Mouse (Mus musculus) forebrain, embryonic 15.5 days (tissue): ENCODE results near the gene Grrp1. TPM values are rescaled to one million over a fixed set of nuclear protein-coding genes. Genes with fewer than 3 reads are reported as not detected.

Source experiments
- ATAC-seq: fragments of 200-750 bp; cut with Nextera tagmentation; replicated peaks from 2 replicates; pipeline ENCODE4 v1.8.0; 2017; ENCODE audit warnings: mild to moderate bottlenecking, moderate TSS enrichment, moderate library complexity
- H3K27ac ChIP-seq: fragments of 300-500 bp; sonication (generic); replicated peaks from 2 replicates; pipeline ENCODE4 v1.5.1; 2015; ENCODE audit warnings: mild to moderate bottlenecking, inconsistent platforms
- H3K27me3 ChIP-seq: fragments of 300-500 bp; sonication (generic); 2 replicates; pipeline ENCODE4 v1.6.1; 2015; ENCODE audit warnings: inconsistent platforms
- H3K36me3 ChIP-seq: fragments of 300-500 bp; sonication (generic); 2 replicates; pipeline ENCODE4 v1.6.1; 2015; ENCODE audit warnings: mild to moderate bottlenecking, inconsistent platforms
- H3K4me1 ChIP-seq: fragments of 300-500 bp; sonication (generic); 2 replicates; pipeline ENCODE4 v1.6.1; 2015; ENCODE audit warnings: inconsistent platforms
- H3K4me2 ChIP-seq: fragments of 300-500 bp; sonication (generic); replicated peaks from 2 replicates; pipeline ENCODE4 v1.6.1; 2015; ENCODE audit warnings: mild to moderate bottlenecking, inconsistent platforms
- H3K4me3 ChIP-seq: fragments of 300-500 bp; sonication (generic); 2 replicates; pipeline ENCODE4 v1.5.1; 2015; ENCODE audit warnings: mild to moderate bottlenecking, inconsistent platforms
- H3K9ac ChIP-seq: fragments of 300-500 bp; sonication (generic); replicated peaks from 2 replicates; pipeline ENCODE4 v1.6.1; 2015; ENCODE audit warnings: mild to moderate bottlenecking, inconsistent platforms
- H3K9me3 ChIP-seq: fragments of 300-500 bp; sonication (generic); 2 replicates; pipeline ENCODE4 v1.6.1; 2016; ENCODE audit warnings: inconsistent platforms
- WGBS: fragments of 180-500 bp; shearing (Covaris S2); methylation state at CpG from one replicate; pipeline ENCODE4 v1.1.7; 2015; ENCODE audit warnings: mixed read lengths; 5-methylcytosine and 5-hydroxymethylcytosine counted together
- polyA plus RNA-seq: library from polyadenylated mRNA; unstranded; fragments of >200 nt; fragmentation: Nextera tagmentation; extraction: Ambion mirVana; gene quantifications from 2 replicates; pipeline ENCODE4 v1.2.1, GENCODE M21; 2015

The Grrp1 gene
- polyA plus RNA-seq, 1 experiment from 2014 or later: 9.9 TPM

GRCm38 (mm10) chr4:134234876-134235275 is 19.0 kb downstream of the Grrp1 start:
- peaks cover 9% of the 10 kb centered on the region; the same call in 1 of the 2 replicates for H3K27me3 ChIP-seq
- 0 out of 2 replicates have a peak, but pooled peaks cover 3% of the 10 kb centered on the region for H3K4me1 ChIP-seq
- no peak overlapping the region for H3K4me2 ChIP-seq
- no peak overlapping the region for H3K4me3 ChIP-seq
- no peak overlapping the region for H3K9ac ChIP-seq
- H3K36me3 ChIP-seq: no peaks in the 10 kb centered on the region
- H3K9me3 ChIP-seq: no peaks in the 10 kb centered on the region
- 78% methylated on average over 5 of the region's 5 CpGs for WGBS
- H3K27ac ChIP-seq: no peak overlapping the region
- no peak for ATAC-seq

GRCm38 (mm10) chr4:134230431-134230830 is 23.5 kb downstream of the Grrp1 start:
- WGBS: 45% methylated on average over 8 of the region's 8 CpGs
- no peak overlapping the region for H3K9ac ChIP-seq
- no peak overlapping the region for H3K27ac ChIP-seq
- ATAC-seq: no peak
- H3K27me3 ChIP-seq: no peaks in the 10 kb centered on the region
- no peak overlapping the region for H3K4me2 ChIP-seq
- H3K4me1 ChIP-seq: no peaks in the 10 kb centered on the region
- no peaks in the 10 kb centered on the region for H3K36me3 ChIP-seq
- H3K4me3 ChIP-seq: no peak overlapping the region
- H3K9me3 ChIP-seq: no peaks in the 10 kb centered on the region

- H3K4me2 ChIP-seq: no peak within 1 kb of the TSS
- H3K9ac ChIP-seq: no peak within 1 kb of the TSS
- H3K36me3 ChIP-seq: no peaks in the 10 kb centered on the region
- H3K9me3 ChIP-seq: no peaks in the 10 kb centered on the region
- no peak for ATAC-seq
- H3K4me1 ChIP-seq: no peaks in the 10 kb centered on the region
- no peak within 1 kb of the TSS for H3K27ac ChIP-seq
- no peaks in the 10 kb centered on the region for H3K27me3 ChIP-seq
- H3K4me3 ChIP-seq: no peak within 1 kb of the TSS
- WGBS: 79% methylated on average over 8 of the region's 8 CpGs
These were observed 26.7 kb downstream of the Grrp1 start, which contains the start of gene Catsper4 for GRCm38 (mm10) chr4:134227194-134227593. Gene Catsper4 (minus strand): TSS chr4:134227383.

- 74% methylated on average over 11 of the region's 11 CpGs for WGBS
- H3K27ac ChIP-seq: no peak overlapping the region
- ATAC-seq: no peak
These were observed 30.9 kb downstream of the Grrp1 start for GRCm38 (mm10) chr4:134222793-134223600.

DNA sequence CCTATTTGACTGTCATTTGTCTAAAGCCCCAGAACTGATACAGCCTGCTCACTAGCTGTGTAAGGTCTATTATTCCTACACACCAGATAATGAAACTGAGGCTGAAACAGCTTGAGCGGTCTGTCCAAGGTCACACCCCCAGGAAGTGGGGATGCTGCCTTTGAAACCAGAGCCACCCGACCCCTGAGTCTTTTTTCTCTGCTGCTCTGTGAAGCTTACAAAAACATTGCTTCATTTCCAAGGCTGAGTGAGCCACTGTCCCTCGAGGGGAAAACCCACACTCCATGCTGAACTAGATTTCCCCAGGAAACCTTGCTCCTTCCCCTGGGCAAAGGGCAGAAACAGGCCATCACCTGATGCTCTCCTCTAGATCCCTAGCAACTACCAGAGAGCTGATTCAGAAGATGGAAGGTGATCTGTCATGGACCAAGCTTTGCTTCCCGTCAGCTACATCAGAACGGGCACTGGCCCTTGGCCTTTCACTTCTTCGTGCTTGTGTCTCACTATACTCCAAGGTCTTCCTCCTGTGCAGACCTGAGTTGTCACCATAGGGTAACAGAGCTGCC is 47.3 kb downstream of the Grrp1 start:
- no peak for ATAC-seq
- WGBS: 74% methylated on average over 6 of the region's 6 CpGs

More at GRCm38 (mm10) chr4:134222793-134223600, 30.9 kb downstream of the Grrp1 start:
- H3K4me3 ChIP-seq: no peak overlapping the region
- H3K27me3 ChIP-seq: no peaks in the 10 kb centered on the region
- no peaks in the 10 kb centered on the region for H3K9me3 ChIP-seq
- no peak overlapping the region for H3K4me2 ChIP-seq
- no peaks in the 10 kb centered on the region for H3K36me3 ChIP-seq
- no peaks in the 10 kb centered on the region for H3K4me1 ChIP-seq
- H3K9ac ChIP-seq: no peak overlapping the region

GRCm38 (mm10) chr4:134203340-134203896 is 50.5 kb downstream of the Grrp1 start:
- Histone ChIP-seq H3K4me2 (no peak overlapping the region), H3K4me1 (no peaks in the 10 kb centered on the region), H3K36me3 (no peaks in the 10 kb centered on the region), H3K27ac (no peak overlapping the region), H3K27me3 (no peaks in the 10 kb centered on the region), H3K9ac (no peak overlapping the region), H3K9me3 (no peaks in the 10 kb centered on the region), H3K4me3 (no peak overlapping the region)
- no peak for ATAC-seq
- 93% methylated on average over 17 of the region's 17 CpGs for WGBS

More for the DNA sequence above, 47.3 kb downstream of the Grrp1 start:
- no peak overlapping the region for H3K27ac ChIP-seq
- H3K27me3 ChIP-seq: no peaks in the 10 kb centered on the region
- no peak overlapping the region for H3K4me3 ChIP-seq
- no peak overlapping the region for H3K4me2 ChIP-seq
- H3K4me1 ChIP-seq: no peaks in the 10 kb centered on the region
- H3K36me3 ChIP-seq: no peaks in the 10 kb centered on the region
- H3K9ac ChIP-seq: no peak overlapping the region
- H3K9me3 ChIP-seq: no peaks in the 10 kb centered on the region

DNA sequence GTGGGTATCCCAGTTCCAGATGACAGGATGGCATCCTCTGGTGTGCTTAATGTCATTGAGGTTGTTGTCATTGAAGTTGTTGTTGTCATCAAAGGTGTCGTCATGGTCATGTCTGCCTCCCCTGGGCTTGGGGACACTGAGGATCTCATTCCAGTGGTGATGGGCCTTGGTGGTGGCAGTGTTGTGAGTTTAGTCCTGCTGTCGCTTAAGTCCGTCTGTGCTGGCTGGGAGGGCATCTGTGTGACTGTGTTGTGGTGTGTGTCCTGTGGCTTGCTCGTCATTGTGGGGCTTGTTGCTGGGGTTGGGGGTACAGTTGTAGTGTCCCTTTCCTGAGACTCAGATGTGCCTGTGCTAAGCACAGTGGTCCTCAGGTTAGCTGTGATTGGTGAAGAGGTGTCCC is 51.0 kb downstream of the Grrp1 start, which contains the start of gene Gm7534:
Gene Gm7534, minus strand, starts transcription at position 101 of the 400 bp plus-strand sequence.
- Histone ChIP-seq H3K9ac (no peak within 1 kb of the TSS), H3K27ac (no peak within 1 kb of the TSS), H3K4me3 (no peak within 1 kb of the TSS), H3K27me3 (no peaks in the 10 kb centered on the region), H3K9me3 (no peaks in the 10 kb centered on the region), H3K4me1 (no peaks in the 10 kb centered on the region), H3K4me2 (no peak within 1 kb of the TSS), H3K36me3 (no peaks in the 10 kb centered on the region)
- ATAC-seq: no peak
- 89% methylated on average over 4 of the region's 4 CpGs for WGBS

Other genes with a start within 250 kb of the Grrp1 start
- not detected in 2 replicates for gene Lin28a, start 235.3 kb downstream of the Grrp1 start, polyA plus RNA-seq
- not detected in 2 replicates for gene Zfp683, start 200.3 kb downstream of the Grrp1 start, polyA plus RNA-seq
- gene Crybg2, start 193.3 kb downstream of the Grrp1 start, polyA plus RNA-seq: 1.0 and 1.8 TPM in 2 replicates
- gene Cd52, start 159.0 kb downstream of the Grrp1 start, polyA plus RNA-seq: 1.5 and 1.9 TPM in 2 replicates
- gene Ubxn11, start 151.5 kb downstream of the Grrp1 start, polyA plus RNA-seq: 12.8 and 15.7 TPM in 2 replicates
- 326 and 335 TPM in 2 replicates for gene Sh3bgrl3, start 125.3 kb downstream of the Grrp1 start, polyA plus RNA-seq
- gene Cep85, start 67.0 kb downstream of the Grrp1 start, polyA plus RNA-seq: 19.9 and 20.5 TPM in 2 replicates
- not detected in 2 replicates for gene Gm7534, start 51.1 kb downstream of the Grrp1 start, polyA plus RNA-seq
- gene Catsper4, start 26.7 kb downstream of the Grrp1 start, polyA plus RNA-seq: not detected in 2 replicates
- gene Cnksr1, start 15.7 kb downstream of the Grrp1 start, polyA plus RNA-seq: 0.08 and 0.11 TPM in 2 replicates
- gene E130218I03Rik, start 10.4 kb downstream of the Grrp1 start, polyA plus RNA-seq: 0.49 TPM in 1 of 2 replicates, not detected in the other
- 17.0 and 17.8 TPM in 2 replicates for gene Zfp593, start 8.5 kb downstream of the Grrp1 start, polyA plus RNA-seq
- not detected in 2 replicates for gene Gm30191, start 7.2 kb downstream of the Grrp1 start, polyA plus RNA-seq
- gene Pdik1l, start 33.8 kb upstream of the Grrp1 start, polyA plus RNA-seq: 41.0 and 42.1 TPM in 2 replicates
- 0.13 and 0.24 TPM in 2 replicates for gene Trim63, start 61.0 kb upstream of the Grrp1 start, polyA plus RNA-seq
- gene Slc30a2, start 89.1 kb upstream of the Grrp1 start, polyA plus RNA-seq: 0.05 and 0.11 TPM in 2 replicates
- gene Extl1, start 129.7 kb upstream of the Grrp1 start, polyA plus RNA-seq: 0.22 and 0.34 TPM in 2 replicates
- gene Pafah2, start 142.2 kb upstream of the Grrp1 start, polyA plus RNA-seq: 7.7 TPM in 2 replicates
- 7,875 and 7,989 TPM in 2 replicates for gene Stmn1, start 214.2 kb upstream of the Grrp1 start, polyA plus RNA-seq
- gene Paqr7, start 242.6 kb upstream of the Grrp1 start, polyA plus RNA-seq: 10.8 and 12.3 TPM in 2 replicates